Mouse (Mus musculus): Measurements from ENCODE around the gene Cyp46a1. TPM values are rescaled to one million over a fixed set of nuclear protein-coding genes. Genes with fewer than 3 reads are reported as not detected.

Gene Cyp46a1
- total and polyA plus RNA-seq, 2 experiments from 2014 or later: 3.0 to 3.6 TPM

GRCm38 (mm10) chr12:108378379-108379133, 44.4 kb downstream of the Cyp46a1 start:
- H3K4me2 ChIP-seq (ENCODE audit: low read depth, low read length): no peak overlapping the region
- no peaks in the 10 kb centered on the region for H3K36me3 ChIP-seq (replicated peaks; ENCODE audit: control insufficient read depth, insufficient read depth, low read length)
- H3K9ac ChIP-seq (replicated peaks; ENCODE audit: low read depth, low read length): no peak overlapping the region
- ATAC-seq (ENCODE audit: insufficient read depth, low read depth) (no peak), DNase-seq (ENCODE audit: low spot score) (no peak)
- H3K4me1 ChIP-seq (ENCODE audit: control insufficient read depth, insufficient read depth): peaks cover 11% of the 10 kb centered on the region
- TF ChIP-seq CTCF (IDR thresholded peaks at IDR 0.05; ENCODE audit: low read depth): no peak
- TF ChIP-seq EP300 (IDR thresholded peaks at IDR 0.05; ENCODE audit: low read depth): no peak
- no peak overlapping the region for H3K4me3 ChIP-seq (ENCODE audit: low read depth, low read length)
- WGBS: 82% methylated on average over 13 of the region's 13 CpGs
- H3K9me3 ChIP-seq (replicated peaks; ENCODE audit: control insufficient read depth, low read length): no peaks in the 10 kb centered on the region
- no peak overlapping the region for H3K27ac ChIP-seq (ENCODE audit: low read depth)
- no peaks in the 10 kb centered on the region for H3K27me3 ChIP-seq (ENCODE audit: control insufficient read depth, insufficient read depth, low read length)

GRCm38 (mm10) chr12:108386476-108387232, 52.5 kb downstream of the Cyp46a1 start:
- Histone ChIP-seq H3K9me3 (replicated peaks; ENCODE audit: control insufficient read depth, low read length) (no peaks in the 10 kb centered on the region), H3K9ac (replicated peaks; ENCODE audit: low read depth, low read length) (no peak overlapping the region), H3K27ac (ENCODE audit: low read depth) (peak overlapping the region; percentile 85), H3K4me1 (ENCODE audit: control insufficient read depth, insufficient read depth) (peaks cover 16% of the 10 kb centered on the region), H3K4me3 (ENCODE audit: low read depth, low read length) (no peak overlapping the region), H3K27me3 (ENCODE audit: control insufficient read depth, insufficient read depth, low read length) (no peaks in the 10 kb centered on the region), H3K36me3 (replicated peaks; ENCODE audit: control insufficient read depth, insufficient read depth, low read length) (no peaks in the 10 kb centered on the region), H3K4me2 (ENCODE audit: low read depth, low read length) (peak overlapping the region; percentile 27)
- WGBS: 26% methylated on average over 13 of the region's 13 CpGs
- TF ChIP-seq CTCF (IDR thresholded peaks at IDR 0.05; ENCODE audit: low read depth): no peak
- no peak for TF ChIP-seq EP300 (IDR thresholded peaks at IDR 0.05; ENCODE audit: low read depth)
- peak; percentile 44 for DNase-seq (ENCODE audit: low spot score)
- peak; percentile 64 for ATAC-seq (ENCODE audit: insufficient read depth, low read depth)

- Histone ChIP-seq H3K9ac (replicated peaks; ENCODE audit: low read depth, low read length) (no peak overlapping the region), H3K4me1 (ENCODE audit: control insufficient read depth, insufficient read depth) (peaks cover 34% of the 10 kb centered on the region), H3K9me3 (replicated peaks; ENCODE audit: control insufficient read depth, low read length) (no peaks in the 10 kb centered on the region), H3K4me2 (ENCODE audit: low read depth, low read length) (no peak overlapping the region), H3K27me3 (ENCODE audit: control insufficient read depth, insufficient read depth, low read length) (no peaks in the 10 kb centered on the region), H3K36me3 (replicated peaks; ENCODE audit: control insufficient read depth, insufficient read depth, low read length) (no peaks in the 10 kb centered on the region), H3K27ac (ENCODE audit: low read depth) (no peak overlapping the region), H3K4me3 (ENCODE audit: low read depth, low read length) (no peak overlapping the region)
- DNase-seq (ENCODE audit: low spot score) (no peak), ATAC-seq (ENCODE audit: insufficient read depth, low read depth) (no peak)
- TF ChIP-seq CTCF (IDR thresholded peaks at IDR 0.05; ENCODE audit: low read depth): no peak
- no peak for TF ChIP-seq EP300 (IDR thresholded peaks at IDR 0.05; ENCODE audit: low read depth)
- WGBS: 61% methylated on average over 3 of the region's 3 CpGs
Measured at GRCm38 (mm10) chr12:108389718-108390117, 55.5 kb downstream of the Cyp46a1 start.

- no peak overlapping the region for H3K4me2 ChIP-seq (ENCODE audit: low read depth, low read length)
- no peaks in the 10 kb centered on the region for H3K36me3 ChIP-seq (replicated peaks; ENCODE audit: control insufficient read depth, insufficient read depth, low read length)
- no peak overlapping the region for H3K4me3 ChIP-seq (ENCODE audit: low read depth, low read length)
- 55% methylated on average over 12 of the region's 12 CpGs for WGBS
- no peaks in the 10 kb centered on the region for H3K9me3 ChIP-seq (replicated peaks; ENCODE audit: control insufficient read depth, low read length)
- DNase-seq (ENCODE audit: low spot score): peak; percentile 31
- H3K9ac ChIP-seq (replicated peaks; ENCODE audit: low read depth, low read length): no peak overlapping the region
- H3K27me3 ChIP-seq (ENCODE audit: control insufficient read depth, insufficient read depth, low read length): no peaks in the 10 kb centered on the region
- H3K4me1 ChIP-seq (ENCODE audit: control insufficient read depth, insufficient read depth): peaks cover 22% of the 10 kb centered on the region
- TF ChIP-seq EP300 (IDR thresholded peaks at IDR 0.05; ENCODE audit: low read depth) (no peak), CTCF (IDR thresholded peaks at IDR 0.05; ENCODE audit: low read depth) (no peak)
- H3K27ac ChIP-seq (ENCODE audit: low read depth): peak overlapping the region; percentile 75
- no peak for ATAC-seq (ENCODE audit: insufficient read depth, low read depth)
Measured at GRCm38 (mm10) chr12:108392254-108393044, 58.3 kb downstream of the Cyp46a1 start.

- Histone ChIP-seq H3K27ac (ENCODE audit: low read depth) (peak overlapping the region; percentile 75), H3K9me3 (replicated peaks; ENCODE audit: control insufficient read depth, low read length) (no peaks in the 10 kb centered on the region), H3K27me3 (ENCODE audit: control insufficient read depth, insufficient read depth, low read length) (no peaks in the 10 kb centered on the region), H3K4me2 (ENCODE audit: low read depth, low read length) (no peak overlapping the region), H3K36me3 (replicated peaks; ENCODE audit: control insufficient read depth, insufficient read depth, low read length) (no peaks in the 10 kb centered on the region), H3K4me3 (ENCODE audit: low read depth, low read length) (no peak overlapping the region), H3K4me1 (ENCODE audit: control insufficient read depth, insufficient read depth) (peaks cover 19% of the 10 kb centered on the region), H3K9ac (replicated peaks; ENCODE audit: low read depth, low read length) (peak overlapping the region; percentile 44; the same call in 1 of the 2 replicates)
- WGBS: 43% methylated on average over 4 of the region's 4 CpGs
- DNase-seq (ENCODE audit: low spot score) (no peak), ATAC-seq (ENCODE audit: insufficient read depth, low read depth) (no peak)
- TF ChIP-seq CTCF (IDR thresholded peaks at IDR 0.05; ENCODE audit: low read depth): no peak
- TF ChIP-seq EP300 (IDR thresholded peaks at IDR 0.05; ENCODE audit: low read depth): no peak
Measured at GRCm38 (mm10) chr12:108393082-108393481, 58.9 kb downstream of the Cyp46a1 start.

Data from heart, postnatal 0 days (tissue).